Mouse (Mus musculus): ENCODE data around the gene Ddb1. TPM values are rescaled to one million over a fixed set of nuclear protein-coding genes. Genes with fewer than 3 reads are reported as not detected.

Ddb1 gene
- polyA plus RNA-seq, 1 experiment from 2014 or later = 463 TPM

GRCm38 (mm10) chr19:10676656-10677055, 71.5 kb downstream of the Ddb1 start:
- 85% methylated on average over 16 of the region's 16 CpGs for WGBS

GRCm38 (mm10) chr19:10677915-10678771, 73.0 kb downstream of the Ddb1 start, which contains the start of gene Pga5:
Gene Pga5 (minus strand): TSS chr19:10678071.
- 47% methylated on average over 6 of the region's 6 CpGs for WGBS
- Histone ChIP-seq H3K4me1 (no peaks in the 10 kb centered on the region), H3K9me3 (replicated peaks) (no peaks in the 10 kb centered on the region), H3K27ac (replicated peaks) (no peak within 1 kb of the TSS), H3K36me3 (no peaks in the 10 kb centered on the region), H3K4me3 (no peak within 1 kb of the TSS), H3K27me3 (ENCODE audit: low read depth, poor library complexity, severe bottlenecking) (no peaks in the 10 kb centered on the region; the same call in 1 of the 2 replicates)
- DNase-seq (ENCODE audit: low spot score) = peak; percentile 49

More at GRCm38 (mm10) chr19:10676656-10677055, 71.5 kb downstream of the Ddb1 start:
- Histone ChIP-seq H3K27me3 (ENCODE audit: low read depth, poor library complexity, severe bottlenecking) (no peaks in the 10 kb centered on the region; the same call in 1 of the 2 replicates), H3K4me1 (no peaks in the 10 kb centered on the region), H3K4me3 (no peak overlapping the region), H3K27ac (replicated peaks) (no peak overlapping the region), H3K36me3 (no peaks in the 10 kb centered on the region), H3K9me3 (replicated peaks) (no peaks in the 10 kb centered on the region)
- DNase-seq (ENCODE audit: low spot score) = no peak

DNA sequence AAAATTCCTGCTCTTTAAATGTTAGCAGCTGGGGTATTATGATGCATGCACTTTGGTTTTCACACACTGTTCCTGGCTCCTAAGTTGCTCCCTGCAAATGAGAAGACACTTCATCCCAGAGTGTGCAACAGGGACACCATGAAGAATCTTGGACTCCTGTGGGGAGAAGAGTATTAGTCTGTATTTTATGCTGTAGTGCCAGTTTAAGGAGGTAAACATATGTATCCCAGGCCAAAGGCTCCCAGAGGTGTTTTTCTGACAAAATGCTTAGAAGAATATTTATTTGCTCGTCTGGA, 73.6 kb downstream of the Ddb1 start:
- Histone ChIP-seq H3K27ac (replicated peaks) (no peak overlapping the region), H3K27me3 (ENCODE audit: low read depth, poor library complexity, severe bottlenecking) (no peaks in the 10 kb centered on the region; the same call in 1 of the 2 replicates), H3K4me3 (no peak overlapping the region), H3K36me3 (no peaks in the 10 kb centered on the region), H3K4me1 (no peaks in the 10 kb centered on the region), H3K9me3 (replicated peaks) (no peaks in the 10 kb centered on the region)
- WGBS = 69% methylated on average over 1 of the region's 1 CpGs
- DNase-seq (ENCODE audit: low spot score) = no peak

Other genes with a start within 250 kb of the Ddb1 start
- 1.6 and 2.2 TPM in 2 replicates for gene Syt7, start 216.2 kb upstream of the Ddb1 start, polyA plus RNA-seq (2016; fragmentation: Nextera tagmentation; extraction: Ambion mirVana)
- gene Lrrc10b, start 147.9 kb upstream of the Ddb1 start, polyA plus RNA-seq (2016; fragmentation: Nextera tagmentation; extraction: Ambion mirVana) = 0.70 and 1.4 TPM in 2 replicates
- 0.39 and 0.47 TPM in 2 replicates for gene Ppp1r32, start 122.4 kb upstream of the Ddb1 start, polyA plus RNA-seq (2016; fragmentation: Nextera tagmentation; extraction: Ambion mirVana)
- gene Cpsf7, start 80.1 kb upstream of the Ddb1 start, polyA plus RNA-seq (2016; fragmentation: Nextera tagmentation; extraction: Ambion mirVana) = 57.9 and 63.2 TPM in 2 replicates
- 62.1 and 66.9 TPM in 2 replicates for gene Sdhaf2, start 79.2 kb upstream of the Ddb1 start, polyA plus RNA-seq (2016; fragmentation: Nextera tagmentation; extraction: Ambion mirVana)
- gene Tmem216, start 49.1 kb upstream of the Ddb1 start, polyA plus RNA-seq (2016; fragmentation: Nextera tagmentation; extraction: Ambion mirVana) = 66.9 and 67.6 TPM in 2 replicates
- gene Cyb561a3, start 28.2 kb upstream of the Ddb1 start, polyA plus RNA-seq (2016; fragmentation: Nextera tagmentation; extraction: Ambion mirVana) = 15.2 and 15.3 TPM in 2 replicates
- 67.4 and 68.5 TPM in 2 replicates for gene Tmem138, start 28.0 kb upstream of the Ddb1 start, polyA plus RNA-seq (2016; fragmentation: Nextera tagmentation; extraction: Ambion mirVana)
- 24.0 and 25.7 TPM in 2 replicates for gene Tkfc, start 327 bp downstream of the Ddb1 start, polyA plus RNA-seq (2016; fragmentation: Nextera tagmentation; extraction: Ambion mirVana)
- gene Vwce, start 28.9 kb downstream of the Ddb1 start, polyA plus RNA-seq (2016; fragmentation: Nextera tagmentation; extraction: Ambion mirVana) = 0.65 and 0.95 TPM in 2 replicates
- gene Pga5, start 72.7 kb downstream of the Ddb1 start, polyA plus RNA-seq (2016; fragmentation: Nextera tagmentation; extraction: Ambion mirVana) = not detected in 2 replicates
- 33.8 and 36.0 TPM in 2 replicates for gene Vps37c, start 83.4 kb downstream of the Ddb1 start, polyA plus RNA-seq (2016; fragmentation: Nextera tagmentation; extraction: Ambion mirVana)
- gene Cd5, start 133.7 kb downstream of the Ddb1 start, polyA plus RNA-seq (2016; fragmentation: Nextera tagmentation; extraction: Ambion mirVana) = not detected in 2 replicates
- gene Cd6, start 224.7 kb downstream of the Ddb1 start, polyA plus RNA-seq (2016; fragmentation: Nextera tagmentation; extraction: Ambion mirVana) = not detected in 2 replicates
- 0.20 TPM in 2 replicates for gene Slc15a3, start 234.4 kb downstream of the Ddb1 start, polyA plus RNA-seq (2016; fragmentation: Nextera tagmentation; extraction: Ambion mirVana)